Mouse (Mus musculus) kidney, adult 2 months (tissue): ENCODE results near the gene Elovl4. TPM values are rescaled to one million over a fixed set of nuclear protein-coding genes. Genes with fewer than 3 reads are reported as not detected.

Source experiments
- DNase-seq: peaks from one replicate; pipeline ENCODE4 v3.0.0; 2021
- H3K27ac ChIP-seq: fragments of 200-500 bp; 2 replicates; pipeline ENCODE4 v1.5.1; 2012; ENCODE audit warnings: low read depth, low read length, control low read depth, inconsistent platforms; ENCODE audit not compliant: insufficient read depth
- H3K27me3 ChIP-seq: fragments of 200-500 bp; replicated peaks from 2 replicates; pipeline ENCODE4 v1.6.1; 2012; ENCODE audit warnings: mild to moderate bottlenecking, moderate library complexity, low read length, inconsistent platforms; ENCODE audit not compliant: control insufficient read depth, insufficient read depth
- H3K36me3 ChIP-seq: fragments of 200-500 bp; 2 replicates; pipeline ENCODE4 v1.6.1; 2012; ENCODE audit warnings: mild to moderate bottlenecking, moderate library complexity, low read length, inconsistent platforms; ENCODE audit not compliant: control insufficient read depth, insufficient read depth
- H3K4me1 ChIP-seq: fragments of 200-500 bp; 2 replicates; pipeline ENCODE4 v1.6.1; 2011; ENCODE audit warnings: low read length; ENCODE audit not compliant: control insufficient read depth, insufficient read depth
- H3K4me3 ChIP-seq: fragments of 200-500 bp; 2 replicates; pipeline ENCODE4 v1.5.1; 2011; ENCODE audit warnings: mild to moderate bottlenecking, low read depth, low read length, control low read depth; ENCODE audit not compliant: insufficient read depth
- CTCF ChIP-seq: fragments of 200-500 bp; conservative IDR thresholded peaks from 2 replicates; pipeline ENCODE4 v1.5.1; 2011; ENCODE audit warnings: low read depth, mild to moderate bottlenecking, control low read depth, low read length, moderate library complexity, mixed read lengths; ENCODE audit not compliant: insufficient read depth, insufficient read length
- POLR2A ChIP-seq: fragments of 200-500 bp; IDR thresholded peaks from one replicate; pipeline ENCODE4 v1.6.1; 2011; ENCODE audit warnings: low read depth, low read length, control low read depth
- WGBS: fragments of 180-500 bp; shearing (Covaris S2); methylation state at CpG from one replicate; pipeline ENCODE4 v1.1.7; 2018; 5-methylcytosine and 5-hydroxymethylcytosine counted together
- polyA plus RNA-seq: library from polyadenylated mRNA; depleted of rRNA; stranded (reverse); fragments of >200 nt; gene quantifications from 2 replicates; pipeline ENCODE4 v1.2.3, GENCODE M21; 2012; rRNA removed

Elovl4 gene
- polyA plus RNA-seq = 0.33 and 0.55 TPM in 2 replicates

DNA sequence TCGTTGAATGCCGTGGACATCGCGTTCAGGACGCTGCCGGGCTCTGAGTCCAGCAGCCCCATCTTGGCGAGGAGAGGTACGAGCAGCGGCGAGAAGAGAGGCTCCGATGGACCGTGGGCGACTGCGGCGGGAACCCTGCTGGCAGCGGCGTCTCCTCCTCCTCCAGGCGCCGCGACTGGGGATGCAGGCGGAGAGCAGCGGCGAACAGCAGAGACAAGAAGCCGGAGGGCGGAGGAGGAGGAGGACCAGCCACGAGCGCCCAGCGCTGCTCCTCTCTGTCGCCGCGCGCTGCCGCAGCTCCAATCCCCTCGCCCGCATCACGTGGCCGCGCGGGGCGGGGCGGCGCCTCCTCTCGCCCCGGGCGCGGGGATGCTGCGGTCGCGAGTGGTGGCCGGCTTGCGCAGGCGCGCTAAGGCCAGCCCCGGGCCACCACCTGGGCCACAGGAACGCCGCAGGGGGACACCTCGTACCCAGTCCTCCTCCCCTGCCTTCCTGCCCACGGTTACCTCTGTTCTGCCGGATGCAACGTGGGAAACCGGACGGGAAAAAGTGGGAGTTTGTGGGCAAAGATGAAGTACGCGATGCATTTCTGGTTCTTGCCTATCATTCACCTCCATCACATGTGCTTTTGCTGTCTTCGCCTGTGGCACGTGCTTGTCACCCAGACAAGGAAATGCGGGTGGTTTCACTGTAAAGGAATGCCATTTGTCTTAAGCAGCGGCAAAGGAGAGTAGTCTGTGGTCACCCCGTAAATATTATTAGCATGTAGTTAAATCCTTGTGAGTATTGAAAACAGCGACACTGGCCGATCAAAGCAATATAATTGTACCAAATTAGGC is at the start of gene Elovl4:
Gene Elovl4 (minus strand): TSS at position 301 of the 839 bp plus-strand sequence.
- Histone ChIP-seq H3K27me3 (0 out of 2 replicates have a peak, but pooled peaks cover 3% of the 10 kb centered on the region), H3K27ac (no peak within 1 kb of the TSS), H3K4me3 (peak within 1 kb of the TSS; percentile 44), H3K36me3 (no peaks in the 10 kb centered on the region), H3K4me1 (0 out of 2 replicates have a peak, but pooled peaks cover 2% of the 10 kb centered on the region)
- TF ChIP-seq POLR2A (no peak), CTCF (no peak)
- 2% methylated on average over 71 of the region's 71 CpGs for WGBS
- DNase-seq = peak; percentile 20

DNA sequence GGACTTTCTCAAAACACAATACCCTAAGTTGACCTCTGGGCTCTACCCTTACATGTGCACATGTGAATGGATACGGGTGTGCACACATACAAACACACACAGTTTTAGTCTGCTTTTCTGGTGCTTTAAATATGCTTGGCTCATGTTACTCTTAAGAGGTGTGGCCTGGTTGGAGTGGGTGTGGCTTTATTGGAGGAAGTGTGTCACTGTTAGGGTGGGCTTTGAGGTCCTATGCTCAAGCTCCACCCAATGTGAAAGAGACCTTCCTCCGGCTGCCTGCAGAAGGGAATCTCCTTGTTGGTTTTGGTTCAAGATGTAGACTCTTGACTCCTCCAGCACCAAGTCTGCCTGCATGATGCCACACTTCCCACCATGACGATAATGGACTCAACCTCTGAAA is 46.4 kb upstream of the Elovl4 start:
- Histone ChIP-seq H3K4me3 (no peak overlapping the region), H3K27me3 (no peaks in the 10 kb centered on the region), H3K4me1 (no peaks in the 10 kb centered on the region), H3K36me3 (no peaks in the 10 kb centered on the region), H3K27ac (no peak overlapping the region)
- WGBS = 95% methylated on average over 3 of the region's 3 CpGs
- DNase-seq = no peak
- TF ChIP-seq POLR2A = no peak
- no peak for TF ChIP-seq CTCF

DNA sequence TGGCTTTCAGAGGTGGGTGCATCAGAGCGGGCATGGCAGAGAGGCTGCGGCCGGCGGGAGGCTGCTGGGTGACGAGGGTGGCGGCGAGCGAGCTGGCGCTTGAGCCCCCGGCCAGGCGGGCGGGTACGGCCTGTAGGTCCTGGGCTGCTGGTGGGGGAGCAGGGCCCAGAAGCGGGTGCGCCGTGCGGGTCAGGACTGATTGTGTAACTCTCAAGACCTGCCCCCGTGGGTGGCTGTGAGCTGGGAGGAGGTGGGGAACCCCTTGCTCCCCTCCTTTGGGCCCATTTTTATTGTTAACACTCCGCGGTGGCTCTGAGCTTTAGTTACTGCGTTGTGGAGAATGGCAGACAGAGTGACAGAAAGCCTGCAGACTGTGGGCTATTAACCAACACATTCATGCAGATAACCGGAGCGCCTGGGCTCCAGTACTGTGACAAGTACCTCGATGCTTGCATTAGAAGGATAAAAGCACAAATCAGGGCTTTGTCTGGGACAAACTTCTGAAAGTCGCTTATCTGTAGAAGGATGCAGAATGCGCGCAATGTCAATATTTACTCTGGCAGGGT is 28.8 kb upstream of the Elovl4 start:
- no peak for TF ChIP-seq CTCF
- no peak for TF ChIP-seq POLR2A
- no peaks in the 10 kb centered on the region for H3K27me3 ChIP-seq

DNA sequence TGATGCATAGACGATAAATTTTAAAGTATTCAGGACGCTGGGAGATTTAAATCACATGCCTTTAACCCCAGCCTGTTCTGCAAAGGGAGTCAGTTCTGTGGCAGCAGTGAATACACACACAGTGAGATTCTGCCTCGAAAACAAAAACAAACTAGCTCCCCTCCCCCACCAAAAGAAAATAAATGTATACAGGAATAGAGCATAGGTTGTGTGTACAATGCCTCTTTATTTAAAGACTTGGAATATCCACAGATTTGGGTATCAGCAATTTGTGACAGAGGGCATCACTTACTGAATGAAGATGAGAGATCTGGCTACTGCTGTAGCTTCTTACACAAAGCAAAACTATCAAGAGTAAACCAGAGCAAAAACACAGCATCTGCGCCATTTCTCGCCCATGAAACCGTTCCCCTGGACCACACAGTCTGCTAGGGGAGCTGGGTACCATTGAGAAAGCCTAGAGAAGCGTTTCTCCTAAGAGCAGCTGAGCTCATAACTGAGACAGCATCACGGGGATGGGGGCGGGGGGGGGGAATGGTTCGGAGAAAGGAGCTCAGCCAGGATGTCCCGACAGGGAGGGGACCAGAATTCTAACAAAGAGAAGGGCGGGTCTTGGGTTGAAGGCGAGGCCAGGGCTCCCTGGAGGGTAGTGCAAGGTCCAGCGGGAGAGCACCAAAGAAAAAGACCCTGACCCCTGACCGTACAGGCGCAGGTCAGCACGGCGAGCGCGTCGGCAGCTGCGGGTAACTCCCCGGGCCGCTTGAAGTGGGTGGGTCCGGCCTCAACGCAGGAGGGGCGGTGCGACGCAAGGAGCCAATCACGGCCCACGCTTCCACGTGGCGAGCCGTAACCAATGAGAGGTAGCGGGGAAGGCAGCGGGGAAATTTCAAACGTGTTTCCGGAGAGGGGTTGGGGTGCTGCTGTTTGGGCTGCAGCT is 28.0 kb upstream of the Elovl4 start, which contains the start of gene Ttk:
Gene Ttk (plus strand): TSS at position 879 of the 937 bp plus-strand sequence.
- under 1% methylated on average over 38 of the region's 38 CpGs for WGBS
- H3K27ac ChIP-seq = peak within 1 kb of the TSS; percentile 57; the same call in 1 of the 2 replicates
- peak; percentile 94 for DNase-seq
- H3K4me3 ChIP-seq = peak within 1 kb of the TSS; percentile 92
- H3K4me1 ChIP-seq = no peaks in the 10 kb centered on the region
- no peaks in the 10 kb centered on the region for H3K36me3 ChIP-seq
- TF ChIP-seq CTCF = no peak
- peak; percentile 44 for TF ChIP-seq POLR2A
- no peaks in the 10 kb centered on the region for H3K27me3 ChIP-seq

More for the DNA sequence above, 28.8 kb upstream of the Elovl4 start:
- Histone ChIP-seq H3K4me1 (no peaks in the 10 kb centered on the region), H3K36me3 (no peaks in the 10 kb centered on the region), H3K27ac (no peak overlapping the region), H3K4me3 (peak overlapping the region; percentile 92)
- no peak for DNase-seq
- WGBS = 2% methylated on average over 27 of the region's 27 CpGs

DNA sequence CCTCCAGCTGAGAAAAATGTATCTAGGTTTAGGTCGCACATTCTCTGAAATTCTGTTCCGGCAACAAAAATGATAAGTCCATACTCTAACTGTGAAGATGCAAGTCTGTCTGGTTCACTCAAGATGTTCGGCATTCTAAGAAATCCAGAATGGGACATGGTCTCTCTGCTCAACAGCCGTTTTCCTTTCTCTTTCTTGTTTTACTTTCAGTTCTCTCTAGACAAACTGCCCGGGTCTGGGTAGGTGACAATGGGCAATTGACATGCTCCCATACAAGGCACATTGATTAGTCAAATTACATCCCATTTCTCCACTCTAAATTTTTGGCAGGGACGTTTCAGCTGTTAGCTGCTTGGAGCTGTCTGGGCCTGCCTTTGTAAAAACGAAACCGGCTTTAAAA is 25.1 kb upstream of the Elovl4 start:
- H3K4me3 ChIP-seq = no peak overlapping the region
- TF ChIP-seq POLR2A (no peak), CTCF (no peak)
- H3K36me3 ChIP-seq = no peaks in the 10 kb centered on the region
- no peak for DNase-seq
- H3K4me1 ChIP-seq = no peaks in the 10 kb centered on the region
- H3K27me3 ChIP-seq = no peaks in the 10 kb centered on the region
- no peak overlapping the region for H3K27ac ChIP-seq
- 72% methylated on average over 8 of the region's 8 CpGs for WGBS

DNA sequence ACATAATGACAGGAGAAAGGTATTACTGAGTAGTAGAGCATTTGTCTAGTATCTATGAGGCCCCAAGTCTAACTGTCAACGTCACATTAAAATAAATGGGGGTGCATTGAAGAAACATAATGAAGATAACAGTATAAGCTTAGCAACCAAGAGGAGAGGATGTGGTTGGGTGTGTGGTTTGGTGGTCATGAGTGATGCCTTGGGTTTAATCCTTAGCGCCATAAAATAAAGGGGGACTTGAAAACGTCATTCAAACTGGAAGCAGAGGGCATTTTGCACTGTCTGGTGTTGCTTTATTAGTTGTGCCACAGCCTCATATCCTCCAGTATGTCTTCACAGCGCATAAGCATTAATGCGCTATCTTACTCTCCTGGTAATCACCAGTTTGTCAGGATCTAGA is 23.8 kb upstream of the Elovl4 start:
- Histone ChIP-seq H3K27me3 (no peaks in the 10 kb centered on the region), H3K36me3 (no peaks in the 10 kb centered on the region), H3K4me3 (no peak overlapping the region), H3K4me1 (no peaks in the 10 kb centered on the region), H3K27ac (no peak overlapping the region)
- WGBS = 82% methylated on average over 5 of the region's 5 CpGs
- DNase-seq = no peak
- TF ChIP-seq POLR2A (no peak), CTCF (no peak)
